Mouse (Mus musculus) inflammation-experienced regulatory T-cells, adult 6 months (primary cell): ENCODE data around the gene Mrpl27. TPM values are rescaled to one million over a fixed set of nuclear protein-coding genes. Genes with fewer than 3 reads are reported as not detected.

Experiments used
- polyA plus RNA-seq, 3 experiments: library from polyadenylated mRNA; unstranded; fragments of 100-300 nt; shearing (Covaris generic); gene quantifications; one replicate each; pipeline ENCODE4 v1.2.1; 2017

The Mrpl27 gene
- polyA plus RNA-seq, 3 experiments from 2014 or later, result 60.7 to 91.2 (median 68.4) TPM

Other genes starting within 250 kb of the Mrpl27 start
- gene Cacna1g, start 179.6 kb upstream of the Mrpl27 start, polyA plus RNA-seq, result not detected
- gene Spata20, start 167.6 kb upstream of the Mrpl27 start, polyA plus RNA-seq, result not detected
- not detected for gene Epn3, start 153.8 kb upstream of the Mrpl27 start, polyA plus RNA-seq
- gene Mycbpap, start 132.0 kb upstream of the Mrpl27 start, polyA plus RNA-seq, result not detected
- gene Rsad1, start 104.5 kb upstream of the Mrpl27 start, polyA plus RNA-seq, result 1 to 10 TPM in 2 of 3 experiments, under 1 TPM in 1; 0.31 to 1.9 (median 1.6) TPM
- gene Chad, start 88.7 kb upstream of the Mrpl27 start, polyA plus RNA-seq, result under 1 TPM; 0.43 to 0.69 (median 0.47) TPM
- 1 to 10 TPM; 2.1 to 3.0 (median 2.2) TPM for gene Acsf2, start 51.9 kb upstream of the Mrpl27 start, polyA plus RNA-seq
- gene Lrrc59, start 24.0 kb upstream of the Mrpl27 start, polyA plus RNA-seq, result 10 to 100 TPM in 1 of 3 experiments, 1 to 10 TPM in 2; 7.0 to 21.5 (median 9.9) TPM
- gene Eme1, start 197 bp downstream of the Mrpl27 start, polyA plus RNA-seq, result 1 to 10 TPM; 1.2 to 9.8 (median 1.8) TPM
- 1 to 10 TPM; 3.2 to 7.4 (median 7.0) TPM for gene Xylt2, start 23.7 kb downstream of the Mrpl27 start, polyA plus RNA-seq
- gene Gm11541, start 50.7 kb downstream of the Mrpl27 start, polyA plus RNA-seq, result not detected
- under 1 TPM in 1 of 3 experiments, not detected in 2; 0.42 TPM for gene Cdc34b, start 88.0 kb downstream of the Mrpl27 start, polyA plus RNA-seq
- not detected for gene Tmem92, start 128.9 kb downstream of the Mrpl27 start, polyA plus RNA-seq